Mouse (Mus musculus) layer of hippocampus, adult 9-11 months (tissue): ENCODE measurements around the gene Sh3bp4.

Experiments used
- DNase-seq: peaks from one replicate; pipeline ENCODE4 v3.0.0; 2022

Sh3bp4 gene

GRCm38 (mm10) chr1:89189204-89189603 is 119.0 kb downstream of the Sh3bp4 start:
- DNase-seq, result no peak

DNA sequence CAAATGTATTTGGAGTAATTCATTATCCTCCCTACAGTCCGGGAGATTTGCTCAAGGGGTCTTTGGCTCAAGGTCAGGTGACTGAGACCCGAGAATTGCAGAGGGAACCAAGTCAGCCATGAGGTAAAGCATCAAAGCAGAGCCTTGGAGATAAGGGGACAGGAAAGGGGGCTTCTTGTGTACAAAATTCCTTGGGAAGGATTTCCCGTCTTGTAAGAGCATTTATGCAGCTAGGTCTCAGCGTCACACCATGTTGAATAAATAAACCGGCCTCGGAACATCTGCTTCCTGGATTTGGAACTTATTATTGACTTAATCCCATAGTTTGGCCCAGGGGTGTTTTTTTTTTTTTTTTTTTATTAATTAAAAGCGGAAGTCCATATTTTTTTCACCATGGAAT is 120.4 kb downstream of the Sh3bp4 start:
- no peak for DNase-seq

- DNase-seq, result no peak
Observed at GRCm38 (mm10) chr1:89191127-89191740, 121.0 kb downstream of the Sh3bp4 start.

DNA sequence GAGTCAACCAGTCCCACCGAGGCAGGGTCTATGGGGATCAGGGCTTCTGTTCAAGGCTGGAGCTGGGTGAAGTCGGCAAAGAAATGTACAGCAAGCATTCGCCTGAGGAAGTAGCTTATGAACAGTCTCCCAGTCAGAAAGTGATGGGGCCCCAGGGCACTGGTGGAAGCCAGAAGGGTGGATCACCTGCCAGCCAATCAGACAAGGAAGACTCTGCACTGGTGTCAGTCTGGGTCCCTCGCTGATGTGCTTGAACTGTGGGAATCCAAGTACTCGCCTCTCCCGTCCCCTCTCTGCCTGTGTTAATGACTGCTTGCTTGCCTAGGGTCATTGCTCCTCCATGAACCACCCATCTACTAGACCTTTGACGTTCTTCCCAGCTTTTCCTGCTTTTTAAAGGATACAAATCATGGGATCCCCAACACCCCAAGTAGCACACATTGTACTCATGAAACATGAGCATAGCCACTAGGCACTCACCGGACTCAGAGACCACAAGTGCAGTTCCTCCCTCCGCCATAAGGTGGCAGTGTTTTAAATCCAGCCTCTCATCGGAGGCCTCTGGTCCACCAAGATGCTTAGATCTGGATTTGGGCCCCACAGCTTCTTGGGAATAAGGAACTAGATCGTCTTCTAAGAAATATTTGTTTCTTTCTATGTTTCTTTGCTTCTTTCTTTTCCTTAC is 122.5 kb downstream of the Sh3bp4 start:
- DNase-seq, result no peak

GRCm38 (mm10) chr1:89193576-89193975 is 123.4 kb downstream of the Sh3bp4 start:
- peak; percentile 47 for DNase-seq

DNA sequence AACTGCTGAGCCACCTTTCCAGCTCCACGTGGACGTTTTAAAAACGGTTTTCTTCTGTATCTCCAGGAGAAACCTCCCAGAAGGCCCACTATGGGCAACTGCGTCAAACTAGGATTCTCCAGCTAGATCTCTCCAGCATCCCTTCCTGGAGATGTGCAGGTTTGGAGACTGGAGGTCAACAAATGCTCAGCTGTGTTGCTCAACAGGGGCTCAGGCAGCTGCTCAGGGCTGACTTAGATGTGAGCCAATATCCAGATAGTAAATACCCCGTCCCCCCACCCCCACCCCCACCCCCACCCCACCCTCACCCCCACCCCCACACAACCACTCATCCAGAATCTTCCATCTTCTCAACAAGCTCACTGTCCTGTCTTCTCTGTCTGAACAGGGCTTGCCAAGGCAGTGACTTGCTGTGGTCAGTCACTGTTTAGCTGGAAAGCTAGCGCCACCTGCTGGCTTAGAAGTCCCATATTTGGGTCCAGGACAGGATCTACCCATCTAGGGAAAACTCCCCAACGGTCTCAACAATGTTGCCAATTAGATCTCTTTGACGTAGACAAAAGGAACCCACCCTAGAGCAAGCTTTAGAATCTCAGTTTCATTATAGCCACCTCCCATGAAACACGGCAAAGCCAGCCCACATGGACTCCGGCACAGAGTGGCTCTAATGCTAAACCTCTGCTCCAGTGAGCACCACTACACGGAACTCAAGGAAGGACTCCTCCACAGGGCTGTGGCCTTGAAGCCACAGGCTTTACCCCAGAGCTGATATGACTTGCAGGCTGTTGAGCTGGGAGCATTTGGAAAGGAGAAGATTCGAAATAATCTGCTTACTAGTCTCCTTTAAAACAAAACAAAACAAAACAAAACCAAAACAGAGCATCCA is 125.9 kb downstream of the Sh3bp4 start:
- peak; percentile 72 for DNase-seq
